Mouse (Mus musculus) small intestine, adult 2 months (tissue): ENCODE data around the gene Cd247. TPM values are rescaled to one million over a fixed set of nuclear protein-coding genes. Genes with fewer than 3 reads are reported as not detected.

Experiments
- H3K27ac ChIP-seq: fragments of 200-500 bp; 2 replicates; pipeline ENCODE4 v1.5.1; 2012; ENCODE audit warnings: low read depth, low read length, control low read depth, inconsistent platforms; ENCODE audit not compliant: insufficient read depth
- H3K27me3 ChIP-seq: fragments of 200-500 bp; 2 replicates; pipeline ENCODE4 v1.6.1; 2012; ENCODE audit warnings: mild to moderate bottlenecking, moderate library complexity, low read length, inconsistent platforms; ENCODE audit not compliant: control insufficient read depth, insufficient read depth
- H3K36me3 ChIP-seq: fragments of 200-500 bp; 2 replicates; pipeline ENCODE4 v1.6.1; 2012; ENCODE audit warnings: mild to moderate bottlenecking, low read length, control low read depth, inconsistent platforms; ENCODE audit not compliant: control insufficient read depth, insufficient read depth
- H3K4me1 ChIP-seq: fragments of 200-500 bp; 2 replicates; pipeline ENCODE4 v1.6.1; 2012; ENCODE audit warnings: low read length, inconsistent platforms, mixed read lengths; ENCODE audit not compliant: control insufficient read depth, insufficient read depth, insufficient read length
- H3K4me3 ChIP-seq: fragments of 200-500 bp; 2 replicates; pipeline ENCODE4 v1.5.1; 2012; ENCODE audit warnings: low read depth, mild to moderate bottlenecking, control low read depth, inconsistent platforms, low read length, moderate library complexity
- CTCF ChIP-seq: fragments of 200-500 bp; IDR thresholded peaks from 2 replicates; pipeline ENCODE4 v1.5.1; 2012; ENCODE audit warnings: low read depth, mild to moderate bottlenecking, control low read depth, inconsistent platforms, low read length, moderate library complexity, mixed read lengths; ENCODE audit not compliant: insufficient replicate concordance, insufficient read length; ENCODE audit errors: extremely low read depth
- POLR2A ChIP-seq: fragments of 200-500 bp; IDR thresholded peaks from 2 replicates; pipeline ENCODE4 v1.6.1; 2012; ENCODE audit warnings: low read depth, mild to moderate bottlenecking, control low read depth, inconsistent platforms, low read length, moderate library complexity
- WGBS: fragments of 180-500 bp; shearing (Covaris S2); methylation state at CpG from one replicate; pipeline ENCODE4 v1.1.7; 2018; 5-methylcytosine and 5-hydroxymethylcytosine counted together
- polyA plus RNA-seq: library from polyadenylated mRNA; depleted of rRNA; stranded (reverse); fragments of >200 nt; gene quantifications from 2 replicates; pipeline ENCODE4 v1.2.3, GENCODE M21; 2012; rRNA removed

The Cd247 gene
- 2.2 and 4.8 TPM in 2 replicates for polyA plus RNA-seq

DNA sequence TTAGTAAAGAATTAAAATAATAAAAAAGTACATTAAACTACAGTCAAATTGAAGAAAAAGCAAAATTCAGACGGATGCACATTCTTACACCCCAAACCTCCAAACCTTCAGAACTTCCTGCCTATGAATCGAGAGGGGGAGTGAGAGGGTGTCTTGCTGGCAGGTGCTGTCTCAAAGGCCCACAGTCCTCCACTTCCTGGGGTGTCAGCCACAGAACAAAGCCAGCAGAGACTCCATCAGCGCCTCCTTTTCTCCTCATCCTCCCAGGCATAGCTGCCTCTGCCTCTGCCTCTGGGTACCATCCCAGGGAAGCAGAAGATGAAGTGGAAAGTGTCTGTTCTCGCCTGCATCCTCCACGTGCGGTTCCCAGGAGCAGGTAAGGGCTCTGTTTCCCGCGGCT is at the start of gene Cd247:
TSS of gene Cd247 (plus strand) at position 171 of the 400 bp plus-strand sequence.
- no peak for TF ChIP-seq POLR2A
- TF ChIP-seq CTCF = no peak
- H3K4me3 ChIP-seq = peak within 1 kb of the TSS; percentile 56

DNA sequence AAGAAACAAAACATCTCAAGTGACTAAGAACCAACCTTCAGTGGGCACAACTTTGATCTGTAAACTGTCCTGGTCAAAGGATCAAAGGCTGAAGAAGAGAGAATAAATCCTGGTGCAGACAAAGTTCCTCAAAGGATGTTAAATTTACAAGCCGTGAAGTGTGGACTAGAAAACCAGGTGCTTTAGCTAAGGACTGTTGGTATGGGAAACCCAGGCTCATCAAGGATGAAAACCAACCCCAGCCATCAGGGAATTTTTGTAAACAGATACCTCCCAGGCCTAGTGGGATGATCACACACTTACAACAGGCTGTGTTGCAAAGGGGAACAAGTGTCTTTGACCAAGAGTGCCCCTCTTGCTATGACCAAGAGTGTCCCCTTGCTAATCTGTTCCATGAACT is 49.5 kb upstream of the Cd247 start:
- no peaks in the 10 kb centered on the region for H3K36me3 ChIP-seq
- TF ChIP-seq CTCF (no peak), POLR2A (no peak)
- no peaks in the 10 kb centered on the region for H3K4me1 ChIP-seq
- no peak overlapping the region for H3K4me3 ChIP-seq
- no peak overlapping the region for H3K27ac ChIP-seq
- 78% methylated on average over 1 of the region's 1 CpGs for WGBS
- no peaks in the 10 kb centered on the region for H3K27me3 ChIP-seq

More for the DNA sequence above, at the start of gene Cd247:
- Histone ChIP-seq H3K27me3 (no peaks in the 10 kb centered on the region), H3K27ac (0 out of 2 replicates have a peak within 1 kb of the TSS, but pooled peaks have one; percentile 28), H3K4me1 (no peaks in the 10 kb centered on the region), H3K36me3 (no peaks in the 10 kb centered on the region)
- WGBS = 82% methylated on average over 8 of the region's 8 CpGs

DNA sequence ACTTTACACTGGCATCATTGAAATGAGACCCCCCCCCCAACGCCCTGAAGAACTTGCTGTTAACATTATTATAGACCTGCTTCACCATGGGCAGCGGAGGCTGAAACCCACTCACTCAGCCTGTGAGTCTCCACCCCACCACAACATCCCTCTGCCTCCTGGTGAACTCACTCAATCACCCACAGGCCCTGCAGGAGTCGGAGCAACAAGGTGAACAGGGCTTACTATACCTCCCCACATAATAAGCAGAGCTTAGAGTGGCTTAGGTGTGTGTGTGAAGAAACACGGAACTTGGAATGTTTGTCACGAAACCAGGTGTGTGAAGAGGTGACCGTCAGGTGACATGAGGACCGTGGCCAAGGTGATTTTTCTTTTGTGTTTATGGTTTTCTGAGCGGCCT is 46.5 kb upstream of the Cd247 start:
- Histone ChIP-seq H3K4me1 (no peaks in the 10 kb centered on the region), H3K27ac (no peak overlapping the region), H3K36me3 (no peaks in the 10 kb centered on the region), H3K27me3 (no peaks in the 10 kb centered on the region), H3K4me3 (no peak overlapping the region)
- TF ChIP-seq CTCF (no peak), POLR2A (no peak)
- 82% methylated on average over 8 of the region's 8 CpGs for WGBS

DNA sequence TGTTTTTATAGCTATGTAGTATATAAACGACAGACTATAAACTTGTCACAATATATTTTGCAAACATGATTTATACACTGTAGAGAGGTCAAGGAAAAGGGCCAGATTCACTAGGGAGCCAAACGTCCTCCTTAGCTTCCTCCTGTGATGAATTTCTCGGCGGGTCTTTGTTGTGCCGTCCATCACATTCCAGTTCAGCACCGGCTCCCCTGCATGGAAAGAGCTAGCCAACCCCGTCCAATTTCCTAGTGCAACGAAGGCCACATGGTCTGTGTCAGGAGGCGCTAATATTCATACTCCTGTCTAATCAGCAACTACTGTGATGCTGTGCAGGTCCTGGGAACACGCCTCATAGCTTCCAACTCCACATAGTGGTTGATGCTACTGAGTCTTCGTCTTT is 40.4 kb upstream of the Cd247 start:
- TF ChIP-seq CTCF = no peak
- no peak for TF ChIP-seq POLR2A
- no peaks in the 10 kb centered on the region for H3K36me3 ChIP-seq
- peaks cover 4% of the 10 kb centered on the region; the same call in 1 of the 2 replicates for H3K4me1 ChIP-seq
- H3K27me3 ChIP-seq = no peaks in the 10 kb centered on the region
- WGBS = 34% methylated on average over 11 of the region's 11 CpGs
- H3K4me3 ChIP-seq = no peak overlapping the region
- H3K27ac ChIP-seq = no peak overlapping the region

DNA sequence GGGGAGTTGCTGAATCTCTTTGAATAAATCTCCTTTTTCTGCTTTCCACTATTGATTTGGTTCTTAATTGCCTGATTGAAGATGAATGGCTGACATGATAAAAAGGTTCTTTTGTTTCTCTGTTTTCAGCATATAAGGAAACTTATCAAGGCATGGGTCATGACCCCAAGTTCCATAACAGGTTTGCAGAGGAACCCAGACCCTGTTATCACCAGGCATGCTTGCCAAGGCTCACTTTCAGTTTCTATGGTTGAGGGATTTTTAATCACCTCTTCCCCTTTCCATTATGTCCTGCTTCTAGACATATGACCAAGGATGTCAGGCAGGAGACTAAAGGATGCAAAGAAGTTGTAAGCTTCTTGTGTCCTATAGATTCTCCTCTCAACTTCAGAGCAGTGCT is 37.3 kb upstream of the Cd247 start:
- H3K27ac ChIP-seq = no peak overlapping the region
- H3K4me1 ChIP-seq = peaks cover 4% of the 10 kb centered on the region; the same call in 1 of the 2 replicates
- no peaks in the 10 kb centered on the region for H3K36me3 ChIP-seq
- H3K4me3 ChIP-seq = no peak overlapping the region
- H3K27me3 ChIP-seq = no peaks in the 10 kb centered on the region
- TF ChIP-seq POLR2A (no peak), CTCF (no peak)

DNA sequence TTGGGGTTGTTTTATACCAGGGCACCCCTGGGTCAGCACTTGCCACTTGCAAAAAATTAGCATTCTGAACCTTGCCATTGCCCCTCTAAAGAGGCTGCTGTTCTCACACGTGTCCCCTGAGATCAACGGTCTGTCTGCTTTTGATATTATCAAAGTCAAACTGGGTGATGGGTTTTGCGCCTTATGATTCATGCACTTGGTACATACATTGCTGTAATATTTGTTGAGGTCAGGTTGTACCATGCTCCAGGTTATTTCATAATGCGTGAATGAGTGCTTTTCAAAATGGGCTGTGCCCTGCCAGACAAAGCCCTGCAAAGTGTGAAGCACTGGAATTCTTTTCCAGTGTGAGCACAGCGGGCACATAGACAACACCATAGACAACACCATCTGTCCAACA is 36.6 kb upstream of the Cd247 start:
- Histone ChIP-seq H3K27ac (no peak overlapping the region), H3K4me3 (no peak overlapping the region), H3K36me3 (no peaks in the 10 kb centered on the region), H3K4me1 (peaks cover 4% of the 10 kb centered on the region; the same call in 1 of the 2 replicates), H3K27me3 (no peaks in the 10 kb centered on the region)
- no peak for TF ChIP-seq CTCF
- no peak for TF ChIP-seq POLR2A
- 78% methylated on average over 5 of the region's 5 CpGs for WGBS

DNA sequence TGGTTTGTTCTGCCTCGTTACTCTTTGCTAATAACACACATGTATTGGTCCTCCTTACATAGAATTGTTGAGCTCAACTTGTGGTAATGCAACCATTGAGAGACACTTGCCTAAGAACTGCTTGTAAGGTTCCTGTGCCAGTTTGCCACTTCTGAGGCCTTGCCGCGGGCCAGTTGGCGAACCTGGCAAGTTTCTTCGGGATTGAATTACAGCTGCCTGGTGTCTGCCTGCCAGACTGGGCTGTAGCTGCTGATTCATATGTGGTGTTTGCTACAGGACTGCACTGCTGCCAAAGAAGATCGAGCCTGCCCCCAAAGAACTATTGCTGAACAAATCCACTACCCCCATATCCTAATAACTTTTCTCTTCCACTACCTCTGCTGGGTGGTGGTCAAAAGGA is 34.3 kb upstream of the Cd247 start:
- Histone ChIP-seq H3K36me3 (no peaks in the 10 kb centered on the region), H3K4me1 (peaks cover 4% of the 10 kb centered on the region; the same call in 1 of the 2 replicates)
- TF ChIP-seq POLR2A (no peak), CTCF (no peak)

DNA sequence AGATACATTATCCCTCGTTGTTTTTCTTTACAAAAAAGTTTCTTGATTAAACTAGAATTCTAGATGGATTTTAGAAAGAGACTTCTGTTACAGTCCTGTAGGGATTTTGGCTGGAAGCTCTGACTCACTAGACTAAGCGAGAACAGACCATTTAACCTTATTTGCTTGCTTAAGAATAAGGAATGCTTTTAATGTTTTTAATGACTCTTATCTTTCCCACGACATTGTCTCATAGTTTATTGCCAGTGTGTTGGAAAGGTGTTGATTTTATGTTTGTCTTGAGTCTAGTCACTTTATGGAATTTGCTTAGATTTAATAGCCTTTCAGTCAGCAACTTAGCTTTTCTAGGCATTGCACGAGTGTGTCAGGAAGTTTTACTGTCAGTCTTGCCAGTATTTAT is 33.3 kb upstream of the Cd247 start:
- no peaks in the 10 kb centered on the region for H3K36me3 ChIP-seq
- TF ChIP-seq POLR2A (no peak), CTCF (no peak)
- H3K4me3 ChIP-seq = no peak overlapping the region
- WGBS = 27% methylated on average over 4 of the region's 4 CpGs
- H3K4me1 ChIP-seq = peaks cover 4% of the 10 kb centered on the region; the same call in 1 of the 2 replicates
- H3K27ac ChIP-seq = no peak overlapping the region
- H3K27me3 ChIP-seq = no peaks in the 10 kb centered on the region

More for the DNA sequence above, 34.3 kb upstream of the Cd247 start:
- H3K4me3 ChIP-seq = no peak overlapping the region
- WGBS = 93% methylated on average over 6 of the region's 6 CpGs
- H3K27ac ChIP-seq = no peak overlapping the region
- no peaks in the 10 kb centered on the region for H3K27me3 ChIP-seq
